Mouse (Mus musculus): ENCODE results near the gene Trpc7. TPM values are rescaled to one million over a fixed set of nuclear protein-coding genes. Genes with fewer than 3 reads are reported as not detected.
A peak's percentile ranks its signal among the peaks of the same experiment; 100 is the strongest.

The Trpc7 gene
- polyA plus RNA-seq, 1 experiment: 0.01 TPM

DNA sequence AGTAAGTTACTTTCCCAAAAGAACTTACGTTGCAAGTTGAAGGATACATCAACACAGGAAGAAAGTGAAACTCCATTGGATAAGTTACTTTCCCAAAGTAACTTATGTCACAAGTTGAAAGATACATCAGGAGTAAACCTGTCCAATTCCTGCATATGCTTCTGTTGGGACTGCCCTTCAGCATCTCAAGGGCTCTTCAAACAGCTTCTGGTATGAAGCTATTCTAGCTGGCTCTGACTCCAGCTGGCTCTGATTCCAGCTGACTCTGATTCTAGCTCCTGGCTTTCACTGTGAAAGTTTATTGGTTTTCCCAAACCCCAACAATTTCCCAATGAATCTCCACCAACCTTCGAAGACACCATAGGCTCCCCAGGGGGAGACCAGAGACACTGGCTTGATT, 27.2 kb upstream of the Trpc7 start:
- no peaks in the 10 kb centered on the region for H3K79me2 ChIP-seq (ENCODE audit: control insufficient read depth, insufficient read depth)
- no peak overlapping the region for H3K4me3 ChIP-seq
- no peak overlapping the region for H3ac ChIP-seq (ENCODE audit: control insufficient read depth, insufficient read length)
- no peak for TF ChIP-seq MYOD1 (IDR thresholded peaks at IDR 0.05; ENCODE audit: control insufficient read depth in 1 of 3, insufficient read length in 2 of 3, low read depth in 2 of 3)
- no peak for TF ChIP-seq REST (IDR thresholded peaks at IDR 0.05; ENCODE audit: insufficient read depth, insufficient read length)
- TF ChIP-seq POLR2AphosphoS2 (IDR thresholded peaks at IDR 0.05; ENCODE audit: insufficient read length, low read depth): no peak
- no peak for TF ChIP-seq E2F4 (IDR thresholded peaks at IDR 0.05; ENCODE audit: insufficient read depth)
- TF ChIP-seq TCF12 (IDR thresholded peaks at IDR 0.05; ENCODE audit: insufficient read depth, poor library complexity, severe bottlenecking): no peak
- no peaks in the 10 kb centered on the region for H3K27me3 ChIP-seq (ENCODE audit: control insufficient read depth, insufficient read depth, insufficient read length)
- no peak overlapping the region for H3K4me2 ChIP-seq (ENCODE audit: low read depth)
- no peaks in the 10 kb centered on the region for H3K36me3 ChIP-seq (ENCODE audit: control insufficient read depth, insufficient read depth)

DNA sequence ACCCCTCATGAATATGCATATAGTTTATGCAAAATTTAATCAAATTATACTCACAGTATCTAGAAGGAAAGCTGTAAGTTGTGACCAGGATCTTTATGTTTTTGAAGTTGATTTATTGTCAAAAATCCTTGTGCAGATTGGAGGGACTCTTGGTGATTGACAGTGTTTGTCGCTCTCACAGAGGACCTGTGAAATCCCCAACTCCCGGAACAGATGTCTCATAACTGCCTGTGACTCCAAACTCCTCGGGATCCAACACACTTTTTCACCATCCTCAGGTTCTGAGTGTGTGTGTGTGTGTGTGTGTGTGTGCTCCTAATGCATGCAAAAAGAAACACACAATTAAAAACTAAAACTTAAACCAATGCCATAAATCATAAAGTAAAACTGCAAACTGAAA, 25.5 kb upstream of the Trpc7 start:
- TF ChIP-seq POLR2AphosphoS2 (IDR thresholded peaks at IDR 0.05; ENCODE audit: insufficient read length, low read depth) (no peak), E2F4 (IDR thresholded peaks at IDR 0.05; ENCODE audit: insufficient read depth) (no peak), MYOD1 (IDR thresholded peaks at IDR 0.05; ENCODE audit: control insufficient read depth in 1 of 3, insufficient read length in 2 of 3, low read depth in 2 of 3) (no peak), SRF (IDR thresholded peaks at IDR 0.05; ENCODE audit: control insufficient read depth, insufficient read length, low read depth) (no peak), TCF12 (IDR thresholded peaks at IDR 0.05; ENCODE audit: insufficient read depth, poor library complexity, severe bottlenecking) (no peak), MYOG (IDR thresholded peaks at IDR 0.05; ENCODE audit: control insufficient read depth in 1 of 3, insufficient read depth in 1 of 3, insufficient read length in 2 of 3, low read depth in 2 of 3) (no peak), USF1 (IDR thresholded peaks at IDR 0.05; ENCODE audit: low read depth) (no peak)
- no peak overlapping the region for H3K4me3 ChIP-seq
- H3K27me3 ChIP-seq (ENCODE audit: control insufficient read depth, insufficient read depth, insufficient read length): no peaks in the 10 kb centered on the region
- H3K36me3 ChIP-seq (ENCODE audit: control insufficient read depth, insufficient read depth): no peaks in the 10 kb centered on the region
- no peak overlapping the region for H3K4me2 ChIP-seq (ENCODE audit: low read depth)
- H3K79me2 ChIP-seq (ENCODE audit: control insufficient read depth, insufficient read depth): no peaks in the 10 kb centered on the region
- no peak overlapping the region for H3ac ChIP-seq (ENCODE audit: control insufficient read depth, insufficient read length)

DNA sequence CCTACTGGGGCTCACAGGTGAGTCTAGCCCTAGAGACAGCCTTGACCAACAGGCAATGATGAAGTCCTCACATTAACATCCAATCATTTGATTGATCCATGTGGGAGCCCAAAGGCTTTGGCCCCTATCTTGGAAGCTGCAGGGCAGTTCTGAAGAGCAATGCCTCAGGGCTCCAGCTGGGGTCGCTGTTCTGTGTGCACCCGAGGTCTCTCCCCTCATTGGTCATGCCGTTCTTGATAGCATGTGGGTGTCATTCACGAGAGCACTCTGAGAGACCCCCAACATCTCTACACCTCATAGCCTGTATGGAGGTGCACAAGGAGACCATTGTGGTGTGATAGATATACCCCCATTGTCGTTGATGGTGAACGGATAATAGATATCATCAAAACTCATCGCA, 18.9 kb upstream of the Trpc7 start:
- no peaks in the 10 kb centered on the region for H3K36me3 ChIP-seq (ENCODE audit: control insufficient read depth, insufficient read depth)
- no peaks in the 10 kb centered on the region for H3K79me2 ChIP-seq (ENCODE audit: control insufficient read depth, insufficient read depth)
- TF ChIP-seq SRF (IDR thresholded peaks at IDR 0.05; ENCODE audit: control insufficient read depth, insufficient read length, low read depth) (no peak), USF1 (IDR thresholded peaks at IDR 0.05; ENCODE audit: low read depth) (no peak), TCF3 (IDR thresholded peaks at IDR 0.05; ENCODE audit: insufficient read length, low read depth) (no peak), MYOD1 (IDR thresholded peaks at IDR 0.05; ENCODE audit: control insufficient read depth in 1 of 3, insufficient read length in 2 of 3, low read depth in 2 of 3) (no peak), CEBPB (IDR thresholded peaks at IDR 0.05; ENCODE audit: insufficient read depth, poor library complexity, severe bottlenecking) (no peak), REST (IDR thresholded peaks at IDR 0.05; ENCODE audit: insufficient read depth, insufficient read length) (no peak), MYOG (IDR thresholded peaks at IDR 0.05; ENCODE audit: control insufficient read depth in 1 of 3, insufficient read depth in 1 of 3, insufficient read length in 2 of 3, low read depth in 2 of 3) (no peak), POLR2AphosphoS2 (IDR thresholded peaks at IDR 0.05; ENCODE audit: insufficient read length, low read depth) (no peak), TCF12 (IDR thresholded peaks at IDR 0.05; ENCODE audit: insufficient read depth, poor library complexity, severe bottlenecking) (no peak), E2F4 (IDR thresholded peaks at IDR 0.05; ENCODE audit: insufficient read depth) (no peak), MAX (IDR thresholded peaks at IDR 0.05; ENCODE audit: low read depth) (no peak), POLR2A (IDR thresholded peaks at IDR 0.05; ENCODE audit: insufficient read length, low read depth) (no peak)
- H3ac ChIP-seq (ENCODE audit: control insufficient read depth, insufficient read length): no peak overlapping the region
- H3K4me2 ChIP-seq (ENCODE audit: low read depth): no peak overlapping the region
- peaks cover 3% of the 10 kb centered on the region for H3K27me3 ChIP-seq (ENCODE audit: control insufficient read depth, insufficient read depth, insufficient read length)
- no peak overlapping the region for H3K4me3 ChIP-seq

DNA sequence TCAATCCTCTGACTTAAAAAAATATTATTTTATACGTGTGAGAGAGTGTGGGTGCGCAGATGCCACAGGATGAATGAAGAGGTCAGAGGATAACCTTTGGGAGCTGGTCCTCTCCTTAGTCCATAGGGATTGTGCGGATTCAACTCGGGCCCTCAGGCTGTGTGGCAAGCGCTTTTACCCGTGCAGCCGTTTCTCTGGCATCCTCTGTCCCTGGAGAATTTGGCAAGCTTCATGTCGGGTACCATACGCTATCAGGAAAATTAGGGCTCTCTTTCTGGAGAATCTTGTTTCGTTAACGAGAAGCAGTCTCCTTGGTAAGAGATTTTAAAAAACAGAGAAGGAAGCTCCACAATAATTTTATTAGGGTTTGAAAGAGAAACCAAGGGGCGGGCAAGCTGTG, 15.3 kb upstream of the Trpc7 start:
- Histone ChIP-seq H3ac (ENCODE audit: control insufficient read depth, insufficient read length) (no peak overlapping the region), H3K27me3 (ENCODE audit: control insufficient read depth, insufficient read depth, insufficient read length) (peaks cover 5% of the 10 kb centered on the region), H3K36me3 (ENCODE audit: control insufficient read depth, insufficient read depth) (no peaks in the 10 kb centered on the region), H3K4me3 (no peak overlapping the region), H3K4me2 (ENCODE audit: low read depth) (no peak overlapping the region), H3K79me2 (ENCODE audit: control insufficient read depth, insufficient read depth) (no peaks in the 10 kb centered on the region)
- TF ChIP-seq E2F4 (IDR thresholded peaks at IDR 0.05; ENCODE audit: insufficient read depth) (no peak), TCF12 (IDR thresholded peaks at IDR 0.05; ENCODE audit: insufficient read depth, poor library complexity, severe bottlenecking) (no peak), POLR2AphosphoS2 (IDR thresholded peaks at IDR 0.05; ENCODE audit: insufficient read length, low read depth) (no peak), MAX (IDR thresholded peaks at IDR 0.05; ENCODE audit: low read depth) (no peak), TCF3 (IDR thresholded peaks at IDR 0.05; ENCODE audit: insufficient read length, low read depth) (no peak), MYOD1 (IDR thresholded peaks at IDR 0.05; ENCODE audit: control insufficient read depth in 1 of 3, insufficient read length in 2 of 3, low read depth in 2 of 3) (no peak), SRF (IDR thresholded peaks at IDR 0.05; ENCODE audit: control insufficient read depth, insufficient read length, low read depth) (no peak), USF1 (IDR thresholded peaks at IDR 0.05; ENCODE audit: low read depth) (no peak), CEBPB (IDR thresholded peaks at IDR 0.05; ENCODE audit: insufficient read depth, poor library complexity, severe bottlenecking) (no peak), POLR2A (IDR thresholded peaks at IDR 0.05; ENCODE audit: insufficient read length, low read depth) (no peak), MYOG (IDR thresholded peaks at IDR 0.05; ENCODE audit: control insufficient read depth in 1 of 3, insufficient read depth in 1 of 3, insufficient read length in 2 of 3, low read depth in 2 of 3) (no peak), REST (IDR thresholded peaks at IDR 0.05; ENCODE audit: insufficient read depth, insufficient read length) (no peak)

DNA sequence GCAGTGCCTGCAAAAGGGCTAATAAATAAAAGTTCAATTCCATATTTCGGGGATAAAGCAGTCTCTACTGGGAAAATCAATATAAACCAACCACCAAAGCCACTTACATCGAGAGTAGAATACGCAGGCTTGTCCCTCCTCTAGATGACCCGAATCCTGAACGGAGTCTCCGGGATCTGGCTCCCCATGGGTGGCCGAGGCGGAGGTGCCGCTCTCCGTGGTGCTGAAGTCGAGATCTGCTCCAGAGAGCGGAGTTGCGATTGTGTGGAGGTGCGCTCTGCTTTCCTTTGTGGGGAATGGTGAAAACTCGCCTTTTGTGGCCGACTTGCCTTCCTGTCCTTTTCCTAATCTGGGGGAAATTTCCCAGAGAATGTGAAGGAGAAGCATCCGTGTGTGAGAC, 407 bp downstream of the Trpc7 start:
- H3K27me3 ChIP-seq (ENCODE audit: control insufficient read depth, insufficient read depth, insufficient read length): no peaks in the 10 kb centered on the region
- no peaks in the 10 kb centered on the region for H3K79me2 ChIP-seq (ENCODE audit: control insufficient read depth, insufficient read depth)
- H3K4me2 ChIP-seq (ENCODE audit: low read depth): no peak overlapping the region
- no peaks in the 10 kb centered on the region for H3K36me3 ChIP-seq (ENCODE audit: control insufficient read depth, insufficient read depth)
- no peak overlapping the region for H3K4me3 ChIP-seq
- no peak overlapping the region for H3ac ChIP-seq (ENCODE audit: control insufficient read depth, insufficient read length)
- TF ChIP-seq REST (IDR thresholded peaks at IDR 0.05; ENCODE audit: insufficient read depth, insufficient read length) (peak; percentile 91), MAX (IDR thresholded peaks at IDR 0.05; ENCODE audit: low read depth) (no peak)
